Mouse (Mus musculus) c-Kit-negative CD71-positive TER-119-positive erythroid progenitor cells, embryonic 14.5 days (primary cell): ENCODE measurements around the gene Memo1.
A peak's percentile ranks its signal among the peaks of the same experiment; 100 is the strongest.

ENCODE experiments used
- DNase-seq: peaks from one replicate; pipeline ENCODE4 v3.0.0-alpha.2; 2013; ENCODE audit warnings: low read depth, low spot score

Memo1 gene

DNA sequence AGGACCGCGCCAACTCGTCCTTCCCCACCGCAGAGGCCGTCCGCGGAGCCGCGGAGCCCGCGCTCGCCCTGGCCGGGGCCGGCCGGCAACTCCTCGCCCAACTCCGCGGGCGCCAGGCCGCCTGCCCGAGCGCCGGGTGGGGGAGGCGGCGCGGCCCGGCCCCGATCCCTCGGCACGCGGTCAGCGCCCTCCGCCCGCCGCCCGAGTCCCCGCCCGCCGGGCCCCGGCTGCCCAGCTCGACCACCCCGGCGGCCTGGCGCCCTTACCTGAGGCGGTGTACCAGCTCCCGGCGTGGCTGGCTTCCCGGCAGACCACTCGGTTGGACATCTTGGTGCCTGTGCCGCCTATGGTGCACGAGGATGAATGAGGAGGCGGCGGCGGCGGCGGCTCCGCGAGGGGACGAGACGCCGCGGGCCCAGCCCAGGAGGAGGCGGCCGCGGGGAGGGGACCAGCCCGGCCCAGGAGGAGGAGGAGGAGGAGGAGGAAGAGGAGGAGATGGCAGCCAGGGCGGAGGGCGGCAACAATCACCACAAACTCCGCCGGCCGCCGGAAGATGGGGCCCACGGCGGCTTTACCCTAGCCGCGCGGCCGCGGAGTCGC is 795 bp downstream of the Memo1 start:
- DNase-seq, result peak; percentile 69

DNA sequence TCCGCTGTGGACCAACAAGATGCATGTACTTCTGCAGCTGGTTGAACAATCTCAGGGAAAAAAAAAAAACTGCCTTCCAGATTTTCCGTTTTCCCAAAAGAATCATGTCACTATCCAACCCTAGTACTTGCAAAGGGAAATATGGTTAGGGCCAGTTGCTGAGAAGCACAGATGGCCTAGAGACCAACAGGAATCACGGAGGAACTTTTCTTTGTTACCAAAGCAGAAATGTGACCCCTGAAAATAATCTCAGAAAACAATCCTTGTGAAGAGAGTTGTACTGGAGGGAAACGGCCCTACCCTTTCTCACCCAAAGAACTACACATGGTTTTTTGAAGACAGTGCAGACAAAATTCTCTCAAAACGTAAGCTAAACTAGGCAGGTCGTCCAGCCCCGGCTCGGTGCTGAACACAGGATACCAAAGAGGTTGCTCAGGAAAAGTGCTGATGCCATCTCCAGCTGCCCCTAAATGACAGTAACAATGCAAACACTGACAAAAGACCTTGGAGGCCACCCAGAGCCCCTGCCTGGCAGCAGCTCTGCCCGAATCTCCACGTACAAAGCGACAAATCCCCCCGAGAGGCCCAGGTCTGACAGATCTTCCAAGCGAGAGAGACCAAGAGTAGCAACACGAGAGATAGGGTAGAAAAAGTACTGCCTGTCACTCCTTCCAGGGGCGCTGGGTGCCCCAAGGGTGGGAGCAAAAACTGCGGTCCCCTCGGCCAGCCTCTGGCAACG is 1.5 kb downstream of the Memo1 start:
- DNase-seq, result no peak

DNA sequence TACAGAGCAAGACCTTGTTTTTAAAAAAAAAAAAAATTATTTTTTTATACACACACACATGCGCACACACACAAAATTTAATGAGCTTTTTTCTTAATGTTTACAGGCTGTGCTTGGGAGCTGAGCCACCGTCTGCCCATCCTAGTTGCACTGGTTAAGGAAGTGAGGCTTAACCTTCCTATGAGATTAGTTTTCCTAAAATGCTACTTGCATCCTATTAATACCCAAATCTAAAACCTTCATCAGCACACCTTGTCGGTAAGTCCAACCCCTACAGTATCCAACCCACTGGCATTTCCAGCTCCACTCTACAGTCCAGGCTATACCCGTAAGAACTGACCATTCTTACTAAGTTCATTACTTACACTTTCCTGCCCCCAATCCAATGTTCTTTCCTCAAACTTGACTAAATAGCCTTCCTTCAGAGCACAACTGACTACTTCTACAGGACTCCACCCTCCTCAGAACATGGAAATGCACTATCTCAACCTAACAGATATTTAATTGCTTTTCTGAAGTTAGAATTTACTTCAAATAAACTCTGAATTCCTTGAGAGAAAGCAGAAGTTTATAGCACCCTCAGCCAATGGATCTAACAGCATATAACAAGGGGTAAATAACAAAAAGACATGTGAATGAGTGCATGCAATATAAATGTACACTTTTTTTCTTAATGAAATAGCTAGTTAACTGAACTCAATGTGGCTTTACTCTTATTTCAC is 3.5 kb downstream of the Memo1 start:
- no peak for DNase-seq

DNA sequence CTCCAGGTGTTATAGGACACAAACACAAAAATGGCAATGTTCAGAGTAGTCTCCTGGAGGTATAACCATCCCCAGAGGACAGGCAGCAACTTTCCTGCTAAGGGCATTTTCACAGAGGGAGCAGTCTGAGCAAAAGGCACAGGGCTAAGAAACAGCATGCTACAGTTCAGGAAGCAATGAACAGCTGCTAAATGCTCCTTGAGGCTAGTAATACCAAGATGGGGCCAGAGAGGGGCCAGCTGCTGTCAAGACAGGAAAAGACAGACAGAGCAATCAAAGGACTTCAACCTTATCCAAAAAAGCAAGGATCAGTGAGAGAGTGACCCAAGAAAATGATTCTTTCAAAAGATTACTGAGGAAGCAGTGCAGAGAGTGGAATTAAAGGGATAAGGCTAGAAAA is 4.5 kb downstream of the Memo1 start:
- DNase-seq, result no peak

DNA sequence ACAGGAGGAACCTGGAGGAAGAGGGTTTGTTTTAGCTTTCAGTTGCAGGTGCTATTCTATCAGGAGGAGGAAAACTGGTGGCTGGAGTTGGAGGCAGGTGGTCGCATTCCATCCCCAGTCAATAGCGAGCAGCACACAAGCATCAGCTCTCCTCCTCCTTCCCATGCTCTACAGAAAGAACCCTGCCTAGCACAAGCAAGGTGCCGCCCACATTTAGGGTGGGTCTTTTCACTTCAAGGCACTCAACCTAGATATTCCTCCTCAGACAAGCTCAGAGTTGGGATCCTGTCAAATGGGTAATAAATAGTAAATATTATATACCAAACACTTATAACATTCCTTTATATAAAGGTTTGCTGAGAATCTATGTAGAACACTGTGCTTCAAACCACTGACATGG is 5.1 kb downstream of the Memo1 start:
- DNase-seq, result peak; percentile 43

DNA sequence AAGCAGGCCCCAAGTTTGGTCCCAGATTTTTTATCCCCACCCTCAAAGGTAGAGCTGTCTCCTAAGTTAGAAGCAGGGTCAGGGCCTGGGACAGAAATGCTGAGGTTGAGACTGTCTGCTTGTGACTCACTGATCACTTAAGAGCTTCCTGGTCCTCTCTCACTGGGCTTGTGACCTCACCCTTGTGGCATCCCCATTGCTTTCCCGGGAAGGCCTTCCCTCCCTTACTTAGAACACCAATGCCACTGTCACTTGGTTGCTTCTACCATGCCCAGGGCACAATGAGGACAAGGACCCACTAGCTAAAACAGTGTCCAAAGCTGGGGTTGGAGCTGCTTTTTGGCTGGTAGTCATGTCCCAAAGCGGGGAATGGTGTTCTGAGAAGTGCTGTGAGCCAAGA is 6.7 kb downstream of the Memo1 start:
- DNase-seq, result no peak

DNA sequence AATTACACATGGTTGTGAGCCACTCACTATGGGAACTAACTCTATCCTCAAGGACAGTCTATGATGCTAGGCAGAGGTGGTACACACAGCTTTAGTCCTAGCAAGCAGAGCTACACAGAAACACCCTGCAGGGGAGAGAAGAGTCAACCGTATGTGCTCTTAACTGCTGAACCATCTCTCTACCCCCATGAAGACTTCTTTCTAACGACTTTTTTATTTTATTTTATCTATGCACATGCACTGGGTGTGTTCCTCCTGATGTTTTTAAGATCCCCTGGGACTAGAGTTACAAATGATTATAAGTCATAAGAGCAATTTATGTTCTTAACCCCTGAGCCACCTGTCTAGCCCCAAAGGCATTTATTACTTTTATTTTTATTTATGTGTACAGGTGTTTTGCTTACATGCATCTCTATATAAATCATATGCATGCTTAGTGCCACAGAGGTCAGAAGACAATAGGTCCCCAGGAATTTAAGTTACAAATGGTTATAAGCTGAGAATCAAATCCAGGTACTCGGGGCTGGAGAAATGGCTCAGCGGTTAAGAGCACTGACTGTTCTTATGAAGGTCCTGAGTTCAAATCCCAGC is 9.1 kb downstream of the Memo1 start:
- no peak for DNase-seq

DNA sequence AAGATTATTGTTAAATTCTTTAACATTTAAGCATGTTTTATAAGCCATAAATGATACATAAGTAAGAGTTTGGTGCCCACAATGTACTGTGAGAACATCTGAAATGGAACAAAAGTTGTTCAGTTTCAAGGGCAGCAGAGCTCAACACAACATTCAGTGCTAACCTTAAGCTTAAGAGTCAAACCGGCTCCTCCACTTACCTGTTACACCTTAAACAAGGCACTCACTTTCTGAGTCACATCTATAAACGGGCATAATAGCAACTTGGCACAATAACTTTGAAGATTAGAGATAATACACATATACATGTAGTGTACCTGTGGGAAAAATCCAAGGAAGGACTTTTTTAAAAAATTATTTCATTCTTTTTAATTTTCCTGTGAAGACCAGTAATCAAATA is 9.6 kb downstream of the Memo1 start:
- DNase-seq, result no peak

DNA sequence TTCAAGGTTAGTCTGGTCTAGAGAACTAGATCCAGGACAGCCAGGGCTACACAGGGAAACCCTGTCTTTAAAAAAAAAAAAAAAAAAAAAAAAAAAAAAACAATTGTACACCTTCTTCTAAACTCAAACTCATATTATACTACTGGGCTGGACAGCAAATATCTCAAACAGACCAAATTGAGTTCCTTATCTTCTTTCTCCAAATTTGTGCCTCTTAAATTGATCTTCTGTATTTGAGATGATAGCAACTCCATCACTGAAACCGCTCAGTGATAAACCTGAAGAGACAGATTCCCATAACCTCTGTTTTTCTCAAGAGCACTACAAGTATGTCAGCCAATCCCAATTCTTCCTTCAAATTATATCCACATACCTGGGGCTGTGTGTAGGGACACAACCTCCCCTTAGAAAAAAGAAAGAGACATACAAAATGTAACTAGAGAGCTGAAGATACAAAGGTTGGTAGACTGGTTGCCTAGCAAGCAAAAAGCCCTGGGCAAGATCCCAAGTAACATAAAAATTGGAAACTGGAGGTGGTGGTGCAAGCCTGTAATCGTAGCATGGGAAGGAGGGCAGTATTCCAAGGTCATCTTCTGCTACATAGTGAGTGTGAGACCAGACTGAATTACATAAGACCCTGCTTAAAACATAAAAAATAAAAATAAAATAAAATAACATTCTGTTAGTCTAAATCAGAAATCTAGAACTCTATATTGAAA is 10.8 kb downstream of the Memo1 start:
- DNase-seq, result no peak

DNA sequence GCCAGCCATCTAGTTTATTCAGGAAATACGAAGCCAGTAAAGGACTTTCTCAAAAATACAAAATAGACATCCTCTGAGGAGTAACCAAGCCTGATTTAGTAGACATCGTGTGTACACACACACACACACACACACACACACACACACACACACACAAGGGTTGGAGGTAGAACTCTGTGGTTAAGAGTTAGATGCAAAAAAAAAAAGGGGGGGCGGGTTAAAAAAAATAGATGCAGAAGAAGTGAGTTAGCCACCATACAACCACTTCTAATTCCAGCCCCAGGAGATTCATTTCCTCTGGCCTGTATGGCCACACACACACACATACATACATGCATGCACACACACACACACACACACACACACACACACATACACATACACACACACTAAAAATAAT is 13.3 kb downstream of the Memo1 start:
- no peak for DNase-seq

DNA sequence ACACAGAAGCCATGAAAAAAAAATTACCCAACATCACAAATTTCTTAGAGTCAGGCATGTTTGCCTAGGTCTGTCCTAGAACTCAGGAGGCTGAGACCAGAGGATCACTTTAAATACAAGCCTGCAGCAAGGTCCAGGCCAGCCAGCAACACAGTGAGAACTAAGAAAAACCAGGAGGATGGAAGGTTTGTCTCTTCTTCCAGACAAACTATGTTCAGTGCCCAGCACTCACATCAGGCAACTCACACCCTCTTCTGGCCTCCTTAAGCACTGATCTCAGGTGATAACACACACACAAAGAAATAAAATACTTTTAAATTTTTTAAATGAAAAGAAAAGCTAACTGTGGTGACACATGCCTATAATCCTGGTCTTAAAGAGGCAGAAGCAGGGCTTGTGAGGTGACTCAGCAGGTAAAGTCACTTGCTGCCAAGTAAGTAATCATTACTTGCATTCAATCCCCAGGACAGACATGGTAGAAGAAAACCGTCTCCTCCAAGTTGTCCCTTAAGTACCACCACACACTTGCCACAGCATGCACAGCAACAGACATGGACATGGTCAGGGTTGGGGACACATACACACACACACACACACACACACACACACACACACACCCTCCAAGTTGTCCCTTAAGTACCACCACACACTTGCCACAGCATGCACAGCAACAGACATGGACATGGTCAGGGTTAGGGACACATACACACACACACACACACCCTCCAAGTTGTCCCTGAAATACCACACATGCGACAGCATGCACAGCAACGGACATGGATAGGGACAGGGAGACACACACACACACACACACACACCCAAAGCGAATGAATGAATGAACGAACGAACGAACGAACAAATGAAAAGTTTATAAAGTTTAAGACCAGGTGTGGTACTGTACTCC is 16.1 kb downstream of the Memo1 start:
- DNase-seq, result no peak

DNA sequence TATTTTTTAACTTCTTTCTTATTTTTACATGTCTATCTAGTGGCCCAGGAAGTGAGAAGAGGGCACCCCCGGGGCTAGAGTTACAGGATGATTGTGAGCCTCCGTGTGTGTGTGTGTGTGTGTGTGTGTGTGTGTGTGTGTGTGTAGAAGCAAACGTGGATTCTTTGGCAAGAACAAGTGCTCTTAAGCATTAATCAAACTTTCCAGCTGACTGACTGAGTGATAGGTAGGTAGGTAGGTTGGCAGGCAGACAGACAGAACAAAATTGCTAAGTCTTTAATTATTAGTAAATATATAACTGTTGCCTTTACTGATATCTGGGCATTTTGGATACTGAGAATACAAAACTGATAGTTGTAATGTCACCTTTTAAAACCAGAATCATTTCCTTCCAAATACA is 20.9 kb downstream of the Memo1 start:
- no peak for DNase-seq

DNA sequence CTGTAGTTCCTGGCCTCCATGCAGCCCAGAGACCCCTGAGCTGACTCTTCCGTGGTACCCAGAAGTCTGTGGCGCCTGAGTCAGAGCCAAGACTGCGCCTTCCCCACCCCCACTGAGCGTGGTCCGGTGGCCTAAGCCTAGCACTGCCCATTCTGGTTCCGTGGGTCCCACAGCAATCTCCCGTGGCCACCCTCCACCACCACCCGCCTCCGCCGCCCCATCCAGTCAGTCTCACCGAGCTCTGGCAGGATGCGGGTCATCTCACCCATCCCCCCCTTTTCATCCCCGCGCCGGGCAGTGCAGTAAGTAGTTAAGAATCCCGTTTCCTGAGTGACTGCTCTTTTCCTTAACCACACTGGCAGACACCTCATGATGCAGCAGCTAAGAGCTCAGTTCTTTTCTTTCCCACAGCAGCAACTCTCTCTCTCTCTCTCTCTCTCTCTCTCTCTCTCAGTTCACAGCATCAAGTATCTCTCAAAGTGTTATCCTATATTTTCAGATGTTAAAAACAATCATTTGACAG is 22.6 kb downstream of the Memo1 start:
- no peak for DNase-seq

DNA sequence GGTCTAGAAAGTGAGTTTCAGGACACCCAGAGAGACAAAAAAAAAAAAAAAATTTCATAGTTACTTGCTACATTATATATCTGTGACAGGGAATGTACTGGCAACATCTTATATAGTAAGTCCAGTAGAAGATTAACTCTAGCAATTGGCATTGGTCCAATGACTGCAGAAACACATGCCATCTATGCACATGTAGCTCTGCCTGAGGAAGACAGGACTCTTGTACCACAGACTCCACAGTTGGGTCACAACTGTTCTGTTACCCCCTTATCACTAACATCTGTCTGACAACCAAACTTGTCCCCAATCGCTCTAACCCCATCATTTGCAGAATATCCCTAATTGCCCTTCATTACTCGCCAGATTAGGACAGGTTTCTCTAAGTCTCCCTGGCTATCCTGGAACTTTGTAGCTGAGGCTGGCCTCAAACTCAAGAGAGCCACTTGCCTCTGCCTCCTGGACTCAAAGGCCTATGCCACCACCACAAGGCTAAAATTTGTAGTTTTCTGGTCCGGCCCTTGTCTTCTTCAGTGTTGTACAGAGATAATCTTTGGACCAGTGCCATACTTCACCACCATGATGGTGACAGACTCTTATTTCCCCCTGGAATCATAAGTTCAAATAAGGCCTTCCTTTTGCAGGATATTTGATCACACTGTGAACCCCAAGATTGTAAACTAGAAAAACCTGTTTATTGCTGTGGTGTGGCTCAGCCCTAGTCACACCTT is 23.6 kb downstream of the Memo1 start:
- DNase-seq, result no peak

DNA sequence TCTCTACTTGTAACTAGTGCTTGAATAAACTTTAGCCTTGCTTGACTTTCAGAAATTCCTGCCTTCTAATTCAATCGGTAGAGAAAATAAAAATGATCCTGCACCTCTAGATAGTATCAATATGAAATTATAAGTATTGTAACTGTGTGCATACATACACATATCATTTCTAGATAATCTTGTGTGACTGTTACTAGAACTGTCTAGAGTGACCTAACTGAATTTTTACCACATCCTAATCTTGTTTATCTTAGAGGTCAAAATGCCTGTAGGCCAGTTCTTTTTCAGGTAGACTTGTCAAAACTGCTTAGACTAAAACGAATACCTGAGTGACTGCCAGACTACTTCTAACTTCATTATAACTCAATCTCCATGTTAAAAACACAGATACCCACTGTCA is 25.1 kb downstream of the Memo1 start:
- no peak for DNase-seq

DNA sequence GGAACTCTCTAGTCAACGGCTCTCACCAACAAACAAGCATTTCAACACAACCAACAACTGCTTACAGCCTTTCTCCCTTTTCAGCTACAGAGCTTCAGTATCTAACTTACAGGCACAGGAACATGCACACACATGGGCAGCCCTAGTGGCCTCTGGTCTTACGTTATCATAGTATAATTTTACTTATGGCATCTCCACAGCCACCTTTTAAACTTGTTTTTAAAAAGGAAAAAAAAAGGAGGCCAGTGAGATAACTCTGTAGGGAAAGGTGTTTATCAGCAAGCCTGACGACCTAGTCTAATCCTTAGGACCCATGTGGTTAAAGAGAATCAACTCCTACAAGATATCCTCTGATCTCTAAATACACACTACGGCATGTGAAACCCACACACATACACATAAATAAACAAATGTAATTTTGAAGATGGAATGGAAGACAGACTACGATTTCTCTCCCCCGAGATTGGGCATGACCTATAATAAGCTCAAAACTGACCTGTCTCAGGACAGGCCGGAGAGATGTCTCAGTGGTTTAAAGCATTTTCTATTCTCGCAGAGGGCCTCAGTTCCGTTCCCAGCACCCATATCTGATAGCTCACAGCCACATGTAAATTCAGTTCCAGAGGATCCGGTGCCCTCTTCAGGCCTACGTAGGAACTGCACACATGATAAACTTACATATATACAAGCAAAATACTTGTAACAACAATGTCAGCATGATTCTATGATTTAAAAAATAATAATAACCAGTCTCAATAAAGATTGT is 27.7 kb downstream of the Memo1 start:
- DNase-seq, result peak; percentile 50

DNA sequence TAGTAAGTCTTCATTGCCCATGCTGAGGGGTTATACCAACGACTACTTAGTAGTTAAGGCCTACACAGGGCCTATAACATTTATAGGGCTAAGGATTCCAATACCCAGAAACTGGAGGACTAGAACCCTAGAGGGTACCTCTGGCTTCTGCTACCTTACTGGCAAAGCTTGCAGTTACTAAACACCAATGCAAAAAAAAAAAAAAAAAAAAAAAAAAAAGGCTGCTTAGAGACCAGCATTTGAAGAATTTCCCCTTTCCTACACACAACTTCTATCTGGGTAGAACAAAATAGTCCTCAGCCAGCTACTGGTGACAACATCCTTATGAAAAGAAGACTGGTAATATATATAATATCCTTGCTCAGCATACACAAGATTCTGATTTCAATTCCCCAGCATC is 29.7 kb downstream of the Memo1 start:
- no peak for DNase-seq

DNA sequence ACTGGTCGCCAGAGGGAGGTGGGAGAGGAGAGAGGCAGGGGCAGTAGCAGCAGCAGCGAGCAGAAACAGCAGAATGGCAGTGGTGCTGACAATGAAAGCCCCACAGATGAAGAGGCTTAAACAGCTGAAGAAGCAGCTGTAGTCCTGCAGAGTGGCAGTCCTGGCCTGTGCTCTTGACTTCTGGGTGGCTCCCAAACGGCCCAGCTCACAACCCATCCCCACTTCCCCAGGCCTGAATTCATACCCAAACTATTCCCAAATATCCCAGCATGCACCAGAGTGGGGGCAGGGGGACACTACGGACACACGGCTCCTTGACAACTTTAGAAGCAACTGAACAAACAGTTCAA is 30.2 kb downstream of the Memo1 start:
- DNase-seq, result no peak
